Mouse (Mus musculus): ENCODE results near the gene Dgkq. TPM values are rescaled to one million over a fixed set of nuclear protein-coding genes. Genes with fewer than 3 reads are reported as not detected.

Dgkq gene
- polyA plus RNA-seq, 1 experiment from 2014 or later = 12.8 TPM

GRCm38 (mm10) chr5:108602537-108602936 is 66.9 kb downstream of the Dgkq start:
- WGBS = 94% methylated on average over 9 of the region's 9 CpGs
- no peak for DNase-seq (ENCODE audit: low spot score)
- H3K27me3 ChIP-seq (ENCODE audit: low read depth, poor library complexity, severe bottlenecking) = no peaks in the 10 kb centered on the region
- H3K4me1 ChIP-seq = no peaks in the 10 kb centered on the region
- H3K27ac ChIP-seq (replicated peaks) = no peak overlapping the region
- H3K4me3 ChIP-seq = no peak overlapping the region
- H3K36me3 ChIP-seq = peaks cover 94% of the 10 kb centered on the region
- H3K9me3 ChIP-seq (replicated peaks) = no peaks in the 10 kb centered on the region

GRCm38 (mm10) chr5:108599923-108600322 is 69.5 kb downstream of the Dgkq start:
- Histone ChIP-seq H3K4me3 (no peak overlapping the region), H3K27me3 (ENCODE audit: low read depth, poor library complexity, severe bottlenecking) (no peaks in the 10 kb centered on the region), H3K27ac (replicated peaks) (no peak overlapping the region), H3K4me1 (no peaks in the 10 kb centered on the region), H3K36me3 (peaks cover 94% of the 10 kb centered on the region), H3K9me3 (replicated peaks) (no peaks in the 10 kb centered on the region)
- WGBS = 88% methylated on average over 1 of the region's 1 CpGs
- no peak for DNase-seq (ENCODE audit: low spot score)

Other genes with a start within 250 kb of the Dgkq start
- gene Atp5k, start 235.2 kb downstream of the Dgkq start, polyA plus RNA-seq (2016; fragmentation: Nextera tagmentation; extraction: Ambion mirVana) = 361 and 381 TPM in 2 replicates
- gene Mfsd7a, start 220.8 kb downstream of the Dgkq start, polyA plus RNA-seq (2016; fragmentation: Nextera tagmentation; extraction: Ambion mirVana) = 0.11 and 0.16 TPM in 2 replicates
- 21.2 and 27.8 TPM in 2 replicates for gene Pcgf3, start 208.4 kb downstream of the Dgkq start, polyA plus RNA-seq (2016; fragmentation: Nextera tagmentation; extraction: Ambion mirVana)
- gene Cplx1, start 119.6 kb downstream of the Dgkq start, polyA plus RNA-seq (2016; fragmentation: Nextera tagmentation; extraction: Ambion mirVana) = 4.3 and 6.8 TPM in 2 replicates
- gene Gak, start 39.9 kb downstream of the Dgkq start, polyA plus RNA-seq (2016; fragmentation: Nextera tagmentation; extraction: Ambion mirVana) = 59.8 and 64.2 TPM in 2 replicates
- gene Tmem175, start 39.9 kb downstream of the Dgkq start, polyA plus RNA-seq (2016; fragmentation: Nextera tagmentation; extraction: Ambion mirVana) = 19.8 and 24.0 TPM in 2 replicates
- 11.5 and 13.3 TPM in 2 replicates for gene Idua, start 9.3 kb downstream of the Dgkq start, polyA plus RNA-seq (2016; fragmentation: Nextera tagmentation; extraction: Ambion mirVana)
- 0.56 and 0.93 TPM in 2 replicates for gene Slc26a1, start 5.9 kb upstream of the Dgkq start, polyA plus RNA-seq (2016; fragmentation: Nextera tagmentation; extraction: Ambion mirVana)
- 11.0 and 14.9 TPM in 2 replicates for gene Fgfrl1, start 22.7 kb upstream of the Dgkq start, polyA plus RNA-seq (2016; fragmentation: Nextera tagmentation; extraction: Ambion mirVana)
- 0.17 TPM in 1 of 2 replicates, not detected in the other for gene Rnf212, start 105.3 kb upstream of the Dgkq start, polyA plus RNA-seq (2016; fragmentation: Nextera tagmentation; extraction: Ambion mirVana)
- gene Tmed11, start 125.7 kb upstream of the Dgkq start, polyA plus RNA-seq (2016; fragmentation: Nextera tagmentation; extraction: Ambion mirVana) = not detected in 2 replicates
- gene Vmn2r8, start 139.2 kb upstream of the Dgkq start, polyA plus RNA-seq (2016; fragmentation: Nextera tagmentation; extraction: Ambion mirVana) = not detected in 2 replicates
- not detected in 2 replicates for gene Vmn2r9, start 182.9 kb upstream of the Dgkq start, polyA plus RNA-seq (2016; fragmentation: Nextera tagmentation; extraction: Ambion mirVana)